Mouse (Mus musculus) myocyte (in vitro differentiated cells): ENCODE results near the gene Nox4.
"Not testable (repeated sequence)": the region's sequence is repeated elsewhere in the genome, so short reads cannot be mapped to it uniquely, and the experiment has no call there.

ENCODE experiments used
- POLR2A ChIP-seq: IDR thresholded peaks from one replicate; pipeline ENCODE4 v1.6.1; 2011; ENCODE audit warnings: low read depth, mild to moderate bottlenecking, control low read depth, moderate library complexity; ENCODE audit not compliant: insufficient read length
- POLR2AphosphoS2 ChIP-seq: IDR thresholded peaks from one replicate; pipeline ENCODE4 v1.6.1; 2011; ENCODE audit warnings: low read depth, control low read depth; ENCODE audit not compliant: insufficient read length
- USF1 ChIP-seq: IDR thresholded peaks from one replicate; pipeline ENCODE4 v1.6.1; 2011; ENCODE audit warnings: low read depth, mild to moderate bottlenecking, control low read depth, moderate library complexity

- TF ChIP-seq USF1, POLR2A, POLR2AphosphoS2: not testable (repeated sequence)
Observed at GRCm38 (mm10) chr7:87411373-87411772, 165.5 kb downstream of the Nox4 start.
